Mouse (Mus musculus): ENCODE measurements at regions not wholly inside any gene's neighbourhood (a gene's known extent, or its start where the extent isn't known, plus 50 kb on each side); places are given as distances from the start of the nearest gene placed in this dataset.

DNA sequence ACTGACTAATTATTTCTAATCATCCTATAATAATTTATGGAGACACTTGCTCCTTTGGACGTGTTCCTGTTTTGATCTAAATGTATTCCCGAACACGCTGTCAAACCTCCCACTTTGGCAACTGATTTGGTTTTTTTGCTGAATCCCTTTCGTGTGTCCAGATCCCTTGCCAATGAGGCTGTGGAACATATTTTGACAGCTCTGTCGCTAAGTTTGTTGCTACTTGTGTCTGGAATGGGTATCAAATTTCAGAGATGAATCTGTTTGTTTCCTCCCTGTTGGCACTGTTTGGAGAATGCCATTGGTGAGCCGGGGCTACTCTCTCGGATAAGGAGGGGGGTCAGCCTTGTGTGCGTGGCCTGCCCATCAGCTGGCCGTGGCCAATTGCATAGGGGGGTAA is 277.2 kb upstream of the Tshz3 start:
- H3K9me3 ChIP-seq (replicated peaks; ENCODE audit: control insufficient read depth, insufficient read depth, low read length, poor library complexity, severe bottlenecking) = no peaks in the 10 kb centered on the region
- no peak overlapping the region for H3K4me3 ChIP-seq (ENCODE audit: low read depth, low read length)
- no peaks in the 10 kb centered on the region for H3K27me3 ChIP-seq (ENCODE audit: control insufficient read depth, insufficient read depth, low read length, poor library complexity, severe bottlenecking)
- H3K4me1 ChIP-seq (ENCODE audit: control insufficient read depth, insufficient read depth, low read length) = no peaks in the 10 kb centered on the region
- no peaks in the 10 kb centered on the region for H3K36me3 ChIP-seq (ENCODE audit: control insufficient read depth, insufficient read depth, low read length, poor library complexity, severe bottlenecking)
- no peak overlapping the region for H3K9ac ChIP-seq (ENCODE audit: low read depth, poor library complexity, severe bottlenecking)
- TF ChIP-seq EP300 (IDR thresholded peaks at IDR 0.05; ENCODE audit: insufficient read depth, low read depth, low read length) (no peak), CTCF (IDR thresholded peaks at IDR 0.05; ENCODE audit: low read depth, low read length) (no peak), POLR2A (IDR thresholded peaks at IDR 0.05; ENCODE audit: insufficient read depth, low read length) (no peak)
- no peak overlapping the region for H3K27ac ChIP-seq (ENCODE audit: insufficient read depth, low read length)

DNA sequence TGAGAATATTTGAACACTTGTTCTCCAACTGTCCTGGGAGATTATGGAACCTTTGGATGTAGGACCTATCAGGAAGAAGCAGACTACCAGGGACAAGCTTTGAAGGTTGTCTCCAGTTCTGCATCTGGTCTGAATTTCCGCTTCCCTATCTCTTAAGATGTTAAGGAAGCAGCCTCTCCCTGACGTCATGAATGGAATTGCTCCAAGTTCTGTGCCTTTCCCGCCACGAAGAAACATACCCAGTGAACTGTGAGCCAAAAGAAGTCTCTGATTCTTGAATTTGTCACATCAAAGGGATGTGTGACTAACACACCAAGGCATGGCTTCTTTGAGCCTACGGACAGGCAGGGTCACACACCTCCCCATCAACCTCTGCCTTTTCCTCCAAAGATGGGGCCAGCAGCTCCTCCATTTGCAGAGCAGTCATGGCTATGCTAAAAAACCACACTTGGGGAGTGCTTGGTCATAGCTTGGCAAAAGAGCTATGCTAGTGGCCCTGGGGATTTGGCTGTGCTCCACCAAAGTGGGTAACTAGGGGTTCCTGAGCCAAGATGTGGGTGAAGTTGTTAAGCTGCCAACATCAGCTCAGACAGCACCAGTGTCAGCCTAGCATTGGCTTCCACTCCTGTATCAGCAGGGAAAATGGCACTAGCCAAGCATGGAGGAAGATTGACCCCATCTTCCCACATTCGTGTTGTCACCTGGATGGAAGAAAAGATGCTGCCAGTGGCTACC is 248.6 kb upstream of the Tshz3 start:
- Histone ChIP-seq H3K27me3 (ENCODE audit: control insufficient read depth, insufficient read depth, low read length, poor library complexity, severe bottlenecking) (no peaks in the 10 kb centered on the region), H3K36me3 (ENCODE audit: control insufficient read depth, insufficient read depth, low read length, poor library complexity, severe bottlenecking) (no peaks in the 10 kb centered on the region), H3K9me3 (replicated peaks; ENCODE audit: control insufficient read depth, insufficient read depth, low read length, poor library complexity, severe bottlenecking) (peaks cover 5% of the 10 kb centered on the region; the same call in 1 of the 2 replicates), H3K4me1 (ENCODE audit: control insufficient read depth, insufficient read depth, low read length) (no peaks in the 10 kb centered on the region), H3K9ac (ENCODE audit: low read depth, poor library complexity, severe bottlenecking) (no peak overlapping the region), H3K27ac (ENCODE audit: insufficient read depth, low read length) (no peak overlapping the region), H3K4me3 (ENCODE audit: low read depth, low read length) (no peak overlapping the region)
- TF ChIP-seq CTCF (IDR thresholded peaks at IDR 0.05; ENCODE audit: low read depth, low read length) (no peak), EP300 (IDR thresholded peaks at IDR 0.05; ENCODE audit: insufficient read depth, low read depth, low read length) (no peak), POLR2A (IDR thresholded peaks at IDR 0.05; ENCODE audit: insufficient read depth, low read length) (no peak)

DNA sequence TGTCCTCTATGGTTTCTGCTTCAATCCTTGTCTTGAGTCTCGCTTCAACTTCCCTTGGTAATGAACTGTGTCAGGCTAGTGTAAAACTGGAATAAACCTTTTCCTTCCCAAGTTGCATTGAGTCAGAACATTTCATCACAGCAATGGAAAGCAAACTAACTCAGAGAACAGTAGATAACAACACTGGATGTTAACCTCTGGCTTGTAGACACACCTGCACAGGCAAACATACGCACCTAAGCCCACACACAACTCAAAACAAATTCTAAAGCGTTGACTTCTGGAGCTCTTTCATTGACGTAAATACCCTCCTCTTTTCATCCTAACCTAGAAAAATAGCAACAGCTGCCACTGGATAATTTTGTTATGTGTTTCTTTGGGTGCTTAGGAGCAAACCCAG is 244.1 kb upstream of the Tshz3 start:
- Histone ChIP-seq H3K9me3 (replicated peaks; ENCODE audit: control insufficient read depth, insufficient read depth, low read length, poor library complexity, severe bottlenecking) (no peaks in the 10 kb centered on the region), H3K27ac (ENCODE audit: insufficient read depth, low read length) (no peak overlapping the region), H3K4me3 (ENCODE audit: low read depth, low read length) (no peak overlapping the region), H3K36me3 (ENCODE audit: control insufficient read depth, insufficient read depth, low read length, poor library complexity, severe bottlenecking) (no peaks in the 10 kb centered on the region), H3K9ac (ENCODE audit: low read depth, poor library complexity, severe bottlenecking) (no peak overlapping the region), H3K27me3 (ENCODE audit: control insufficient read depth, insufficient read depth, low read length, poor library complexity, severe bottlenecking) (no peaks in the 10 kb centered on the region), H3K4me1 (ENCODE audit: control insufficient read depth, insufficient read depth, low read length) (no peaks in the 10 kb centered on the region)
- TF ChIP-seq CTCF (IDR thresholded peaks at IDR 0.05; ENCODE audit: low read depth, low read length) = no peak
- TF ChIP-seq POLR2A (IDR thresholded peaks at IDR 0.05; ENCODE audit: insufficient read depth, low read length) = no peak
- no peak for TF ChIP-seq EP300 (IDR thresholded peaks at IDR 0.05; ENCODE audit: insufficient read depth, low read depth, low read length)

DNA sequence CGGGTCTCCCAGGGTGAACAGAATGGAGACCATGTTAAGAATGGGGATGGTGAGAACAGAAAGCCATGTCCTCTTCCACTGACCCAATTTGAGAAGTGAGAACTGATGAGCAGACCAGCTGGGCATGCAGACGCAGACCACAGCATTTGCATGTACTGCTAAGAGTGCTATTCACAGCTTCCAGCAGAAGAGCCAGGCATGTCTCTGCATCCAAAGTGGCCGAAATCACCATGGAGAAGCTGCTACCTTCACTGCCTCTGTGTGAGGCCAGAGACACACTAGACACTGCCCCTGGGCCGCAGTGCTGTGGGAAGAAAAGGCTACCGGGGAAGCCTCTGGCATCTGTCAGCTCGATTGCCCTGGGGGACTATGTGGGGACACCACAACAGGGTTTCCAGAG is 241.8 kb upstream of the Tshz3 start:
- Histone ChIP-seq H3K4me1 (ENCODE audit: control insufficient read depth, insufficient read depth, low read length) (no peaks in the 10 kb centered on the region), H3K36me3 (ENCODE audit: control insufficient read depth, insufficient read depth, low read length, poor library complexity, severe bottlenecking) (no peaks in the 10 kb centered on the region), H3K27ac (ENCODE audit: insufficient read depth, low read length) (no peak overlapping the region), H3K27me3 (ENCODE audit: control insufficient read depth, insufficient read depth, low read length, poor library complexity, severe bottlenecking) (no peaks in the 10 kb centered on the region), H3K4me3 (ENCODE audit: low read depth, low read length) (no peak overlapping the region), H3K9me3 (replicated peaks; ENCODE audit: control insufficient read depth, insufficient read depth, low read length, poor library complexity, severe bottlenecking) (no peaks in the 10 kb centered on the region), H3K9ac (ENCODE audit: low read depth, poor library complexity, severe bottlenecking) (no peak overlapping the region)
- no peak for TF ChIP-seq POLR2A (IDR thresholded peaks at IDR 0.05; ENCODE audit: insufficient read depth, low read length)
- no peak for TF ChIP-seq EP300 (IDR thresholded peaks at IDR 0.05; ENCODE audit: insufficient read depth, low read depth, low read length)
- TF ChIP-seq CTCF (IDR thresholded peaks at IDR 0.05; ENCODE audit: low read depth, low read length) = no peak

DNA sequence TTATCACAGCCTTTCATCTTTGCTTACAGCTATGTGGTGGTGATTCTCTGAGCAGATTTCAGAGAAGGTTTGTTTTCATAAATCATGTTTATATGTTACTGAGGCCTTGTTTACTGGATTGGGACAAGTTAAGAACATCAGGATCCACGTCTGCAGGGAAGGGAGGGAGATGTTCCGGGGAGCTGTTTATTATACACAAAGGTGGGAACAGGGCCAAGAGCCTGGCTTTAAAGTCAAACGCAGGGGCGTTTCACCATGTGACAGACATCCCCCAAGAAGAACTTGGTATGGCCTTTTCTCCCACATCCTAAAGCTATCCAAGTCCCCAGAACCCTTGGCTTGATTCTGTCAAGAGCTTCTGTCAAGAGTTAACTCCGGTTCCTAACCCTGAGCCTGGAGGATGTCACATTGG is 235.5 kb upstream of the Tshz3 start:
- Histone ChIP-seq H3K27ac (ENCODE audit: insufficient read depth, low read length) (no peak overlapping the region), H3K4me3 (ENCODE audit: low read depth, low read length) (no peak overlapping the region), H3K9me3 (replicated peaks; ENCODE audit: control insufficient read depth, insufficient read depth, low read length, poor library complexity, severe bottlenecking) (no peaks in the 10 kb centered on the region), H3K9ac (ENCODE audit: low read depth, poor library complexity, severe bottlenecking) (no peak overlapping the region), H3K27me3 (ENCODE audit: control insufficient read depth, insufficient read depth, low read length, poor library complexity, severe bottlenecking) (no peaks in the 10 kb centered on the region), H3K36me3 (ENCODE audit: control insufficient read depth, insufficient read depth, low read length, poor library complexity, severe bottlenecking) (no peaks in the 10 kb centered on the region), H3K4me1 (ENCODE audit: control insufficient read depth, insufficient read depth, low read length) (no peaks in the 10 kb centered on the region)
- TF ChIP-seq EP300 (IDR thresholded peaks at IDR 0.05; ENCODE audit: insufficient read depth, low read depth, low read length) = no peak

DNA sequence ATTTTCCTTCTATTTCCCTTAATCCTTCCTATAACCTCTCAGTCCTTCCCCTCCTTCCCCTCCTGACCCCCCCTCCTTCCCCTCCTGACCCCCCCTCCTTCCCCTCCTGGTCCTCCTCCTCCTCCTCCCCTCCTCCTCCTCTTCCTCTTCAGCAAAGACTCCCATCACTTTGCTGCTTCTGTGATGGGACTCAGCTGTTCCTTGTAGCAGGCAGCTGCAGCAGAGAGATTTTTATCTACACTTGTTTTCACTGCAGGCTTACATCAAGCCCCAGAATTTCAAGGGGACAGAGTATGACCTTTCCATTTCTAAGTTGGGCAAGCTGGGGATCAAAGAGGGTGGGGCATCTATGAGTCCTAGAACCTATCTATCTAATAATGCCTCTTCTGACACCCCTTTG is 228.5 kb upstream of the Tshz3 start:
- Histone ChIP-seq H3K9me3 (replicated peaks; ENCODE audit: control insufficient read depth, insufficient read depth, low read length, poor library complexity, severe bottlenecking) (no peaks in the 10 kb centered on the region), H3K4me1 (ENCODE audit: control insufficient read depth, insufficient read depth, low read length) (no peaks in the 10 kb centered on the region), H3K27ac (ENCODE audit: insufficient read depth, low read length) (no peak overlapping the region), H3K27me3 (ENCODE audit: control insufficient read depth, insufficient read depth, low read length, poor library complexity, severe bottlenecking) (no peaks in the 10 kb centered on the region), H3K36me3 (ENCODE audit: control insufficient read depth, insufficient read depth, low read length, poor library complexity, severe bottlenecking) (no peaks in the 10 kb centered on the region), H3K9ac (ENCODE audit: low read depth, poor library complexity, severe bottlenecking) (no peak overlapping the region), H3K4me3 (ENCODE audit: low read depth, low read length) (no peak overlapping the region)
- TF ChIP-seq EP300 (IDR thresholded peaks at IDR 0.05; ENCODE audit: insufficient read depth, low read depth, low read length) = no peak
- no peak for TF ChIP-seq CTCF (IDR thresholded peaks at IDR 0.05; ENCODE audit: low read depth, low read length)
- TF ChIP-seq POLR2A (IDR thresholded peaks at IDR 0.05; ENCODE audit: insufficient read depth, low read length) = no peak

All from ES-Bruce4 (cell line).